Comparison of ENCODE assay signal across 12 mouse cellular contexts in the genomic region with DNA sequence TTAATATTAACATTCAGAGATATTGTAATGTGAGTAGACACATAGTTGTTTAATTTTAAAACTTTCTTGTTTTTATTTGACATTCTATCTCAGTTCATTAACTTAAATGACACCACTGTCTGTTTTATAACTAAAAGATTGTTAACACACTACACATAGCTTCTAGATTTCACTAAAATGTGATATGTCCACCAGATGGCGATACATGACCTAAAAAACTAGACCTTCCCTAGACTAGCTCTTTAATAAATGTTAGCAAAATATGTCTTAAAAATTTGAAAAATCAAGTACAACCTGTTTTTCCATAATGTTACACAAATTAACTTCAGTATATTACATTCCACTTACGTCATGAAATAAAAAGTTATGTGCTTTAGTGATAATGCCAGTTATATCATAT.
DNase-seq lines count a peak whose midpoint lies in the region; ATAC-seq and TF ChIP-seq lines count a peak whose summit lies in the region.
"Had no signal": no experiment of that assay in that cellular context is flagged by ENCODE, and none has a peak within 500 bp of the region (broad histone marks: within the 10 kb centered on the region; RNA-seq: fewer than 3 reads in every experiment).

No protein-coding gene starts in this region.

- no peak overlapping the region for H3K9ac ChIP-seq in limb, embryonic 14.5 days (ENCODE audit: low read depth, low read length, severe bottlenecking)

- H3K4me2 ChIP-seq in limb, embryonic 14.5 days (replicated peaks; ENCODE audit: low read depth, low read length, severe bottlenecking), result no peak overlapping the region
- H3K4me2 ChIP-seq: liver, embryonic 11.5 days had no signal

- peak; percentile 40; the same call in 1 of the 2 replicates for ATAC-seq in G1E (ENCODE audit: extremely low read depth, insufficient number of reproducible peaks, low FRiP score, poor library complexity, severe bottlenecking)
- no peak for ATAC-seq in limb, embryonic 14.5 days (ENCODE audit: low FRiP score, low read depth)
- ATAC-seq: activated CD4-positive, CD25-positive, alpha-beta regulatory T cell, adult 4 months had no signal

- TF ChIP-seq POLR2A in limb, embryonic 14.5 days (IDR thresholded peaks at IDR 0.05; ENCODE audit: borderline replicate concordance, extremely low read depth, insufficient read depth, insufficient read length), result no peak

- peak; percentile 18 for DNase-seq in layer of hippocampus, adult 9-10 months (ENCODE audit: low spot score)
- no peak for DNase-seq in layer of hippocampus, postnatal 10 days (ENCODE audit: low spot score in 2 of 2)
- DNase-seq in G1E (ENCODE audit: low spot score), result no peak
- peak; percentile 36 for DNase-seq in brain, adult 2 months (ENCODE audit: low read depth, low spot score)
- DNase-seq in limb, embryonic 14.5 days (ENCODE audit: low spot score), result peak; percentile 63
- DNase-seq in right cerebral cortex, postnatal 36 days (ENCODE audit: low spot score in 2 of 2), result no peak
- no peak for DNase-seq in thymus, postnatal 36 days
- DNase-seq: cerebellum, adult 9-11 months; kidney, adult 11 months; right cerebral cortex, postnatal 25 days had no signal

- 24% methylated on average over 2 of the region's 2 CpGs for WGBS in limb, embryonic 14.5 days

- no peak overlapping the region for H3K27ac ChIP-seq in limb, embryonic 14.5 days (replicated peaks; ENCODE audit: low read depth, low read length)

- no peaks in the 10 kb centered on the region for H3K36me3 ChIP-seq in G1E (replicated peaks)
- no peaks in the 10 kb centered on the region for H3K36me3 ChIP-seq in limb, embryonic 14.5 days (ENCODE audit: control insufficient read depth, insufficient read depth, low read length)

- no peak for TF ChIP-seq CTCF in G1E (IDR thresholded peaks at IDR 0.05; ENCODE audit: low read depth, low read length)

- no peak overlapping the region for H3K4me3 ChIP-seq in G1E (ENCODE audit: low read depth, low read length)
- H3K4me3 ChIP-seq in limb, embryonic 14.5 days (replicated peaks; ENCODE audit: low read length), result no peak overlapping the region

- H3K27me3 ChIP-seq in G1E (ENCODE audit: insufficient read depth, low read length), result no peaks in the 10 kb centered on the region
- no peaks in the 10 kb centered on the region for H3K27me3 ChIP-seq in limb, embryonic 14.5 days (ENCODE audit: control insufficient read depth, insufficient read depth, low read length)

- H3K4me1 ChIP-seq in G1E (ENCODE audit: insufficient read depth, low read depth, low read length), result no peaks in the 10 kb centered on the region
- no peaks in the 10 kb centered on the region for H3K4me1 ChIP-seq in limb, embryonic 14.5 days (ENCODE audit: control insufficient read depth, insufficient read depth, low read length)

- H3K9me3 ChIP-seq in G1E (replicated peaks), result no peaks in the 10 kb centered on the region
- H3K9me3 ChIP-seq in limb, embryonic 14.5 days (ENCODE audit: control insufficient read depth, low read length), result no peaks in the 10 kb centered on the region

Comparison
In these comparisons a context has a peak if more than half of its experiments do, and no peak if none do; other contexts are left out.
1. DNase-seq: peak in layer of hippocampus, adult 9-10 months (single experiment), brain, adult 2 months (single experiment) and limb, embryonic 14.5 days (single experiment); none in layer of hippocampus, postnatal 10 days (0 of 2), G1E (single experiment), right cerebral cortex, postnatal 36 days (0 of 2) and thymus, postnatal 36 days (0 of 2).